Mouse (Mus musculus): ENCODE data around the gene Hist1h3f. TPM values are rescaled to one million over a fixed set of nuclear protein-coding genes. Genes with fewer than 3 reads are reported as not detected.

The Hist1h3f gene
- polyA plus RNA-seq, 1 experiment from 2014 or later, result 0.28 TPM

DNA sequence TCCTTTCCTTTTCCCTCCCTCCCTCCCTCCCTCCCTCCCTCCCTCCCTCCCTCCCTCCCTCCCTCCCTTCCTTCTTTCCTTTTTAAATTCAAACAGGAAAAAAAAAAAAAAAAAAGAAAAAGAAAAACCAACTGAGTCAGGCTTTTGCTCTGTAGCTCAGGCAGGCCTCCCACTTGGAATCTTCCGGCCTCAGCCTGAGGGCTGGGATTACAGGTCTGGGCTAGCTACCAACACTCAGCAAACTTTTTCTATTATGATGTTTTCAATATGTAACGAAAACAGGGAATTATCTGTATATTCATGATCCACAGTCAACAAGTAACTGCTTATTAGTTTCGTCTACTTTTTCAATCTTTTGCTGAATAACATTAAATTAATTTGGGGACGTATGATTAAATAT, 40.9 kb upstream of the Hist1h3f start:
- WGBS, result 38% methylated on average over 4 of the region's 4 CpGs
- ATAC-seq (ENCODE audit: low FRiP score), result no peak

DNA sequence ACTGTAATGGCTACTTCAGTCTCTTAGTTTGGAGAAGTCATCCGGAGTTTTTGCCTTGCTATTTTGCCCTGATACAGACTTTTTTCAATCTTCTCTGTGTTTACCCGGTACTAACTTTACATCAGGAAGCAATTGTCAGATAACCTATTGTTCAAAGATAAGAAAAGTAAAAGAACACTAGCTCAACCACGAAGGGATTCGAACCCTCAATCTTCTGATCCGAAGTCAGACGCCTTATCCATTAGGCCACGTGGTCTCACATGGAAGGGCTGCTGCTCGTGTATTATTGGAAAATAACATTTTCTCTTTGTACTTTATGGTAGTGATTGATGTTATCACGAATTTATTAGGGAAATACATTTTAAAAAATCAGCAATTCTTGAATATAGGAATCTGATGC, 40.1 kb upstream of the Hist1h3f start:
- ATAC-seq (ENCODE audit: low FRiP score) (no peak), DNase-seq (ENCODE audit: low spot score) (peak; percentile 87)
- Histone ChIP-seq H3K36me3 (replicated peaks; ENCODE audit: control insufficient read depth, insufficient read depth) (no peaks in the 10 kb centered on the region), H3K9ac (no peak overlapping the region), H3K4me1 (replicated peaks; ENCODE audit: control insufficient read depth, insufficient read depth, low read length) (0 out of 2 replicates have a peak, but pooled peaks cover 7% of the 10 kb centered on the region), H3K27ac (no peak overlapping the region), H3K27me3 (ENCODE audit: control insufficient read depth, insufficient read depth, low read length) (peaks cover 25% of the 10 kb centered on the region), H3K4me3 (replicated peaks; ENCODE audit: low read length) (no peak overlapping the region), H3K9me3 (ENCODE audit: control insufficient read depth, low read length) (no peaks in the 10 kb centered on the region), H3K4me2 (replicated peaks) (peak overlapping the region; percentile 21; the same call in 1 of the 2 replicates)
- 1% methylated on average over 9 of the region's 9 CpGs for WGBS

More for the DNA sequence above, 40.9 kb upstream of the Hist1h3f start:
- H3K36me3 ChIP-seq (replicated peaks; ENCODE audit: control insufficient read depth, insufficient read depth), result no peaks in the 10 kb centered on the region
- no peaks in the 10 kb centered on the region for H3K9me3 ChIP-seq (ENCODE audit: control insufficient read depth, low read length)
- 0 out of 2 replicates have a peak, but pooled peaks cover 11% of the 10 kb centered on the region for H3K4me1 ChIP-seq (replicated peaks; ENCODE audit: control insufficient read depth, insufficient read depth, low read length)
- no peak for DNase-seq (ENCODE audit: low spot score)
- no peak overlapping the region for H3K4me2 ChIP-seq (replicated peaks)
- no peak overlapping the region for H3K4me3 ChIP-seq (replicated peaks; ENCODE audit: low read length)
- H3K9ac ChIP-seq, result no peak overlapping the region
- H3K27me3 ChIP-seq (ENCODE audit: control insufficient read depth, insufficient read depth, low read length), result peaks cover 34% of the 10 kb centered on the region
- H3K27ac ChIP-seq, result no peak overlapping the region

DNA sequence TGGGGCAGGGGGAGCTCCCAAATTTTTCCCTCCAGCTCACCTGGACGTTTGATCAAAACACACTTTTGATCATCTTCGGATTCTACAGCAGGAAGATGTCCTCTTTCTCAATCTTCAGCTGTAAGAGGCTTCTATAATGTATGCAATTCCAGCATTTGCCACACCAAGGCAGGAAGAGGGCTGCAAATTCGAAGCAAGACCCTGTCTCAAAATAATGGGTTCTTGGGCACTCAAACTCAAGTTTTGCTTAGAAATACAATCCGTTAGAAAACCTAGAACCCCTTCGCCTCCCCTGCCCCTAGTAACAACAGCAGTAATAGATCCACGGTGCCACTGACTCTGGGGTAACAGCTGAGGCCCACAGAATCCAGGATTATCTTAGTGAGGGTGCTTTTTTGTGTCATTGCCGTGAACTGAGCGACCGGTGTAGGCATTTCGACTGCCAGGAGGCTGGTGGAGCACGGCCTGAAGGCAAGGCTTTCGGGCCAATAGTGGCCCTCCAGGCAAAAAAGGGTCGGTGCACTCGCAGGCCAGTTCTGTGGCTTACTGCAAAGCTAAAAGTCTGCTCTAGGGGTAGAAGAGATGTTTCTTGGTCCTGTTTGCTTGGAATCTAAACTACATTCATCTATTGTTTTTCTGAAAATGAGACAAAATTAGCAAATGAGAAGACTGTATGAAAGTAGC, 38.0 kb upstream of the Hist1h3f start:
- DNase-seq (ENCODE audit: low spot score), result no peak
- Histone ChIP-seq H3K9ac (no peak overlapping the region), H3K36me3 (replicated peaks; ENCODE audit: control insufficient read depth, insufficient read depth) (no peaks in the 10 kb centered on the region), H3K27me3 (ENCODE audit: control insufficient read depth, insufficient read depth, low read length) (0 out of 2 replicates have a peak, but pooled peaks cover 13% of the 10 kb centered on the region), H3K4me1 (replicated peaks; ENCODE audit: control insufficient read depth, insufficient read depth, low read length) (0 out of 2 replicates have a peak, but pooled peaks cover 7% of the 10 kb centered on the region), H3K4me2 (replicated peaks) (peak overlapping the region; percentile 38), H3K9me3 (ENCODE audit: control insufficient read depth, low read length) (no peaks in the 10 kb centered on the region), H3K4me3 (replicated peaks; ENCODE audit: low read length) (peak overlapping the region; percentile 4), H3K27ac (no peak overlapping the region)
- WGBS, result 6% methylated on average over 14 of the region's 14 CpGs
- ATAC-seq (ENCODE audit: low FRiP score), result no peak

DNA sequence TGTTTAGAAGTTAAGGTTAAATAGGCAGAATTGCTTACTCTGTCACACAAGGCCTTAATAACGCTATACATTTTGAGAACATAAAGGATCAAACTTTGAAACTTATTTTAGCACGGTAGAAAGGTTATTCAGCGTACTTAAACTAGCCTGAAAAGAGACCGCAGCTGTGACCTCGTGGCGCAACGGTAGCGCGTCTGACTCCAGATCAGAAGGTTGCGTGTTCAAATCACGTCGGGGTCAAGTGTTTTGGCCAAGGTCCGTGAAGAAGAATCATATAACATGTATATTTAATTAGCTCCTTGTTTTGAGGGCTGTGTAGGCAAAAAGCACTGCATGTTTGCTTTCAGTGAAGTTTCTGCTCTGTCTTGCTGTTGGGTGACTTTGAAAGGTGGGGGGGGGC, 37.5 kb upstream of the Hist1h3f start:
- peak overlapping the region; percentile 4 for H3K4me3 ChIP-seq (replicated peaks; ENCODE audit: low read length)

DNA sequence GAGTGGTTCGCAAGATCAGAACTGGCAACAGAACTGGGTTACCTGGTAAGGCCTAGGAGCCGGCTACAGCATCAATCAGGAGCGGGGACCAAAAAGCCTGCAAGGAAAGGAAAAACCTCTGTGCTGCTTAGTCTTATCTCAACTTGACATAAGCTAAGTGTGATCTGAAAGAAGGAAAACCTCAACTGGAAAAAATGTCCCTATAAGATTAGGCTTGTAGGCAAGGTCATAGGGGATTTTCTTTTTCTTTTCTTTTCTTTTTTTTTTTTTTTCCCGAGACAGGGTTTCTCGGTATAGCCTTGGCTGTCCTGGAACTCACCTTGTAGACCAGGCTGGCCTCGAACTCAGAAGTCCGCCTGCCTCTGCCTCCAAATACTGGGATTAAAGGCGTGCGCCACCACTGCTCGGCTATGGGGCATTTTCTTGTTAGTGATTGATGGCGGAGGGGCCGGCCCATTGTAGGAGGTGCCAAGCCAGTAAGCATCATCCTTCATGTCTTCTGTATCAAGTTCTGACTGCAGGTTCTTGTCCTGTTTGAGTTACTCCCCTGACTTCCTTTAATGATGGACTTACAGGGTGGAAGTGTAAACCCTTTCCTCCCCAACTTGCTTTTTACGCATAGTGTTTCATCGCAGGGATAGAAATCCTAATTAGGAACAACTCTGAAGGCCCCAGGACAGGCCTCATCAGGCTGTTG, 36.9 kb upstream of the Hist1h3f start:
- 22% methylated on average over 14 of the region's 14 CpGs for WGBS
- Histone ChIP-seq H3K36me3 (replicated peaks; ENCODE audit: control insufficient read depth, insufficient read depth) (no peaks in the 10 kb centered on the region), H3K9ac (no peak overlapping the region), H3K27ac (no peak overlapping the region), H3K9me3 (ENCODE audit: control insufficient read depth, low read length) (no peaks in the 10 kb centered on the region), H3K27me3 (ENCODE audit: control insufficient read depth, insufficient read depth, low read length) (0 out of 2 replicates have a peak, but pooled peaks cover 8% of the 10 kb centered on the region), H3K4me3 (replicated peaks; ENCODE audit: low read length) (no peak overlapping the region), H3K4me2 (replicated peaks) (0 out of 2 replicates have a peak overlapping the region, but pooled peaks have one; percentile 38), H3K4me1 (replicated peaks; ENCODE audit: control insufficient read depth, insufficient read depth, low read length) (0 out of 2 replicates have a peak, but pooled peaks cover 7% of the 10 kb centered on the region)
- ATAC-seq (ENCODE audit: low FRiP score) (no peak), DNase-seq (ENCODE audit: low spot score) (no peak)

More for the DNA sequence above, 37.5 kb upstream of the Hist1h3f start:
- ATAC-seq (ENCODE audit: low FRiP score) (no peak), DNase-seq (ENCODE audit: low spot score) (peak; percentile 71)
- no peak overlapping the region for H3K9ac ChIP-seq
- 4% methylated on average over 13 of the region's 13 CpGs for WGBS
- no peaks in the 10 kb centered on the region for H3K9me3 ChIP-seq (ENCODE audit: control insufficient read depth, low read length)
- H3K36me3 ChIP-seq (replicated peaks; ENCODE audit: control insufficient read depth, insufficient read depth), result no peaks in the 10 kb centered on the region
- H3K4me2 ChIP-seq (replicated peaks), result peak overlapping the region; percentile 38
- 0 out of 2 replicates have a peak, but pooled peaks cover 7% of the 10 kb centered on the region for H3K4me1 ChIP-seq (replicated peaks; ENCODE audit: control insufficient read depth, insufficient read depth, low read length)
- H3K27ac ChIP-seq, result no peak overlapping the region
- 0 out of 2 replicates have a peak, but pooled peaks cover 13% of the 10 kb centered on the region for H3K27me3 ChIP-seq (ENCODE audit: control insufficient read depth, insufficient read depth, low read length)

DNA sequence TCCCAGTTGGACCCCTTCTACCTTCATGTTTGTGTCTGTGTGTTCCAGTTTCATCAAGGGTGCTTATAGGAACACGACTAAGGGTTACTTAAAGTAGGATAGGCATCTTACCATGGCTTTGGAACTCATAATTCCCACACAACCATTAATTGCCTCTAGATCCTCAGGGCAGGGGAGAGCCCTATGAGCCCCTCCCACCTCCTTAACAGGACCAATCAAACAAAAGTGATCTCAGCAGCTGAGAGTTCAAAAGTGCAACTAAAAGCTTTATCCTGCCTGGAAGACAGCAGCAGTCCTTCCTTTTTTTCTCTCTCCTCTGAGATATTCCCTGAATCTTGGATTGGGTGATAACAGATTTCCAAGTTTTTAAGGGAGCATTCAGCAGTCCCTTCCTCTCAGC, 33.7 kb upstream of the Hist1h3f start:
- Histone ChIP-seq H3K9ac (no peak overlapping the region), H3K36me3 (replicated peaks; ENCODE audit: control insufficient read depth, insufficient read depth) (no peaks in the 10 kb centered on the region), H3K4me3 (replicated peaks; ENCODE audit: low read length) (no peak overlapping the region), H3K27me3 (ENCODE audit: control insufficient read depth, insufficient read depth, low read length) (0 out of 2 replicates have a peak, but pooled peaks cover 5% of the 10 kb centered on the region), H3K9me3 (ENCODE audit: control insufficient read depth, low read length) (no peaks in the 10 kb centered on the region), H3K27ac (no peak overlapping the region), H3K4me2 (replicated peaks) (no peak overlapping the region), H3K4me1 (replicated peaks; ENCODE audit: control insufficient read depth, insufficient read depth, low read length) (0 out of 2 replicates have a peak, but pooled peaks cover 7% of the 10 kb centered on the region)
- no peak for DNase-seq (ENCODE audit: low spot score)
- 53% methylated on average over 1 of the region's 1 CpGs for WGBS
- no peak for ATAC-seq (ENCODE audit: low FRiP score)

DNA sequence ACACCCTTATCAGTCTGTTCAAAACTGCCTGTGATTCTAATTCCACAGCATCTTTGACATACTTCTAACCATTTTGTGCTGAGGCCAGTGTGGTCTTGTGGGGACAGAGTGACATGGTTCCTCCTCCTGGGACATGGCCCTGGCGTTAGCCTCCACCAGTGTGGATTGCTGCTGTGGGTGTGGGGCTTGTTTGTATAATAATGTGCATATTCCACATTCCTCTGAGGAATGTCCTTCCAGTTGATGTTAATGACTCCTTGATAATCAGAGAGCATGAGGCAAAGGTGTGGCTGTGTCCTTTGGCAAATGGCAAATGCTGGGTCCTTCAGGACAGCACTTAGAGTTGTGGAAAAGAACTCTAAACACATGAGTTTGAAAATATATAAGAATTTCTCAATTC, 30.3 kb upstream of the Hist1h3f start:
- Histone ChIP-seq H3K4me3 (replicated peaks; ENCODE audit: low read length) (no peak overlapping the region), H3K27me3 (ENCODE audit: control insufficient read depth, insufficient read depth, low read length) (no peaks in the 10 kb centered on the region), H3K4me2 (replicated peaks) (no peak overlapping the region), H3K9ac (no peak overlapping the region), H3K4me1 (replicated peaks; ENCODE audit: control insufficient read depth, insufficient read depth, low read length) (0 out of 2 replicates have a peak, but pooled peaks cover 6% of the 10 kb centered on the region), H3K27ac (no peak overlapping the region), H3K9me3 (ENCODE audit: control insufficient read depth, low read length) (no peaks in the 10 kb centered on the region), H3K36me3 (replicated peaks; ENCODE audit: control insufficient read depth, insufficient read depth) (no peaks in the 10 kb centered on the region)
- ATAC-seq (ENCODE audit: low FRiP score) (no peak), DNase-seq (ENCODE audit: low spot score) (no peak)
- WGBS, result 85% methylated on average over 1 of the region's 1 CpGs

DNA sequence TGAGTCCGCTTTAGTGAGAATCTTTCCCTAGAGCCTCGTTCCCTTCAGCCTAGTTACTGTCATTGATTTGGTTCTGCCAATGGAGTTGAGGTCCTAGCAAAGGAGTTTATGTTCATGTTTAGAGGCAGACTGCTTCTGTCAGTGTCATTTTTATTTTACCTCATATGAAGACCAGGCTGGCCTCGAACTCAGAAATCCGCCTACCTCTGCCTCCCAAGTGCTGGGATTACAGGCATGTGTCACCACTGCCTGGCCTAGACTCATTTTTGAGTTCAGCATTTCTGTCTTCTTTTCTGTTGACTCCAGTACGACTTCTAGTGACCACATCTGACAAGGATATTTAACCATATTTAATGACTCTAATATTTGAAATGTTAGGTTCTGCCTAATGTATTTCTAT, 28.6 kb upstream of the Hist1h3f start:
- no peaks in the 10 kb centered on the region for H3K27me3 ChIP-seq (ENCODE audit: control insufficient read depth, insufficient read depth, low read length)
- no peaks in the 10 kb centered on the region for H3K9me3 ChIP-seq (ENCODE audit: control insufficient read depth, low read length)
- H3K4me2 ChIP-seq (replicated peaks), result no peak overlapping the region
- no peaks in the 10 kb centered on the region for H3K36me3 ChIP-seq (replicated peaks; ENCODE audit: control insufficient read depth, insufficient read depth)
- no peak overlapping the region for H3K27ac ChIP-seq
- H3K9ac ChIP-seq, result no peak overlapping the region
- H3K4me1 ChIP-seq (replicated peaks; ENCODE audit: control insufficient read depth, insufficient read depth, low read length), result 0 out of 2 replicates have a peak, but pooled peaks cover 6% of the 10 kb centered on the region
- WGBS, result 85% methylated on average over 5 of the region's 5 CpGs
- no peak overlapping the region for H3K4me3 ChIP-seq (replicated peaks; ENCODE audit: low read length)
- ATAC-seq (ENCODE audit: low FRiP score), result no peak
- DNase-seq (ENCODE audit: low spot score), result no peak
